Mouse (Mus musculus): ENCODE measurements around the gene Irx6. TPM values are rescaled to one million over a fixed set of nuclear protein-coding genes. Genes with fewer than 3 reads are reported as not detected.

The Irx6 gene
- not detected for total RNA-seq (2023)

DNA sequence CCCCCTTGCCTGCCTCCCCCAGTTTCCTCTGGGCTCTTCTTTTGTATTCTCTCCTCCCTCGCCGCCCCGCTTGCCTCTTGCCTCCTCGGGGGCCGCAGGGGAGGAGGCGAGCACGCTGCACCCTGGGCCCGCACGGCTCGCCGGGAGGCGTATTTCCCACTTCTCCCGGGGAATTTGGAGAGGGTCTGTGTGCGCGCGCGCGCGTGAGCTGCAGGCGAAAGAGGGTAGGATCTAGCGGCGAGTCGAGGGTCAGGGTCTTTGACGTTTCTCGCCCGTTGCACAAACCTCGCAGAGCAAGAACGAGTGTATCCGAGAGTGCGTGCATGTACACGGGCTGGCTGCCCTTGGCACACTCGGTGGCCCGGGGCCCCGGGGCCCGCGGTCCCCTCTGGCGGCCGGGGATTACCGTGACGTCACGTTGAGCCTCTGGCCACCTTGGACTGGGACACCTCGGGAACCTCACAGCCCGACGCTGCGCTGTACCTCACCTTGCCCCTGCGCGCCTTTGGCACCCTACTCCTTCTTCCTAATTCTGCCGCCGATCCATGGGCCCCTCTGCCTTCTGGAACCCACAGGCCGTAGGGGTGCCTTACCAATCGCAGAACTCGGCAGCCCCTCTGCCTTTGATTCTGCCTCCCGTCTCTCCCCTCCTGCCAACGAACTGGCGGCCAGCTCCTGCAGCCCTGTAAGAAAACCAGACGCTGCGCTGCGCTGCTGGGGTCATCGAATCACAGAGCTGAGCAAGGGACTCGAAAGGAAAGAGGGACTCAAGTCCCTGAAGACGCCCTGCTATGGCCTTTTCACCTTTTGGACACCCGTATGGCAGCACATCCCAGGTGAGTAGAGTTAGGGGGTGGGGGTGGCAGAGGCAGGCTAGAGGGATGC lies at the start of gene Irx6:
Gene Irx6 (plus strand): TSS at position 45 of the 885 bp plus-strand sequence.

Other genes with a start within 250 kb of the Irx6 start
- gene Mmp2, start 153.0 kb downstream of the Irx6 start, total RNA-seq (2023): 1 to 10 TPM in 1 of 2 experiments, under 1 TPM in 1; 0.76 to 1.3 TPM
- gene Lpcat2, start 181.1 kb downstream of the Irx6 start, total RNA-seq (2023): 100 to 1,000 TPM; 110 to 119 TPM
- 10 to 100 TPM; 10.4 to 16.2 TPM for gene Capns2, start 227.1 kb downstream of the Irx6 start, total RNA-seq (2023)